Mouse (Mus musculus) small intestine, adult 2 months (tissue): ENCODE measurements around the gene Lmo4. TPM values are rescaled to one million over a fixed set of nuclear protein-coding genes. Genes with fewer than 3 reads are reported as not detected.
A peak's percentile ranks its signal among the peaks of the same experiment; 100 is the strongest.

Experiments used
- H3K27ac ChIP-seq: fragments of 200-500 bp; 2 replicates; pipeline ENCODE4 v1.5.1; 2012; ENCODE audit warnings: low read depth, low read length, control low read depth, inconsistent platforms; ENCODE audit not compliant: insufficient read depth
- H3K27me3 ChIP-seq: fragments of 200-500 bp; 2 replicates; pipeline ENCODE4 v1.6.1; 2012; ENCODE audit warnings: mild to moderate bottlenecking, moderate library complexity, low read length, inconsistent platforms; ENCODE audit not compliant: control insufficient read depth, insufficient read depth
- H3K36me3 ChIP-seq: fragments of 200-500 bp; 2 replicates; pipeline ENCODE4 v1.6.1; 2012; ENCODE audit warnings: mild to moderate bottlenecking, low read length, control low read depth, inconsistent platforms; ENCODE audit not compliant: control insufficient read depth, insufficient read depth
- H3K4me1 ChIP-seq: fragments of 200-500 bp; 2 replicates; pipeline ENCODE4 v1.6.1; 2012; ENCODE audit warnings: low read length, inconsistent platforms, mixed read lengths; ENCODE audit not compliant: control insufficient read depth, insufficient read depth, insufficient read length
- H3K4me3 ChIP-seq: fragments of 200-500 bp; 2 replicates; pipeline ENCODE4 v1.5.1; 2012; ENCODE audit warnings: low read depth, mild to moderate bottlenecking, control low read depth, inconsistent platforms, low read length, moderate library complexity
- CTCF ChIP-seq: fragments of 200-500 bp; IDR thresholded peaks from 2 replicates; pipeline ENCODE4 v1.5.1; 2012; ENCODE audit warnings: low read depth, mild to moderate bottlenecking, control low read depth, inconsistent platforms, low read length, moderate library complexity, mixed read lengths; ENCODE audit not compliant: insufficient replicate concordance, insufficient read length; ENCODE audit errors: extremely low read depth
- POLR2A ChIP-seq: fragments of 200-500 bp; IDR thresholded peaks from 2 replicates; pipeline ENCODE4 v1.6.1; 2012; ENCODE audit warnings: low read depth, mild to moderate bottlenecking, control low read depth, inconsistent platforms, low read length, moderate library complexity
- WGBS: fragments of 180-500 bp; shearing (Covaris S2); methylation state at CpG from one replicate; pipeline ENCODE4 v1.1.7; 2018; 5-methylcytosine and 5-hydroxymethylcytosine counted together
- polyA plus RNA-seq: library from polyadenylated mRNA; depleted of rRNA; stranded (reverse); fragments of >200 nt; gene quantifications from 2 replicates; pipeline ENCODE4 v1.2.3, GENCODE M21; 2012; rRNA removed

Gene Lmo4
- polyA plus RNA-seq: 23.8 and 27.6 TPM in 2 replicates

GRCm38 (mm10) chr3:144204413-144205311 lies at the start of gene Lmo4:
TSS of gene Lmo4 (minus strand) at chr3:144205220.
- TF ChIP-seq POLR2A (peak; percentile 70), CTCF (no peak)
- under 1% methylated on average over 71 of the region's 76 CpGs for WGBS
- peak within 1 kb of the TSS; percentile 92 for H3K4me3 ChIP-seq

GRCm38 (mm10) chr3:144254281-144254680 lies 49.3 kb upstream of the Lmo4 start:
- H3K27me3 ChIP-seq: no peaks in the 10 kb centered on the region
- 93% methylated on average over 5 of the region's 5 CpGs for WGBS

More at GRCm38 (mm10) chr3:144204413-144205311, at the start of gene Lmo4:
- Histone ChIP-seq H3K36me3 (no peaks in the 10 kb centered on the region), H3K27ac (peak within 1 kb of the TSS; percentile 71), H3K27me3 (no peaks in the 10 kb centered on the region), H3K4me1 (peaks cover 5% of the 10 kb centered on the region; the same call in 1 of the 2 replicates)

GRCm38 (mm10) chr3:144253018-144253417 lies 48.0 kb upstream of the Lmo4 start:
- no peak for TF ChIP-seq POLR2A
- no peak for TF ChIP-seq CTCF
- WGBS: 81% methylated on average over 6 of the region's 6 CpGs

More at GRCm38 (mm10) chr3:144254281-144254680, 49.3 kb upstream of the Lmo4 start:
- peaks cover 5% of the 10 kb centered on the region; the same call in 1 of the 2 replicates for H3K4me1 ChIP-seq
- TF ChIP-seq CTCF: no peak
- no peak for TF ChIP-seq POLR2A
- H3K36me3 ChIP-seq: no peaks in the 10 kb centered on the region
- no peak overlapping the region for H3K27ac ChIP-seq
- H3K4me3 ChIP-seq: no peak overlapping the region

GRCm38 (mm10) chr3:144252109-144252508 lies 47.1 kb upstream of the Lmo4 start:
- Histone ChIP-seq H3K27ac (no peak overlapping the region), H3K36me3 (no peaks in the 10 kb centered on the region), H3K4me1 (peaks cover 5% of the 10 kb centered on the region; the same call in 1 of the 2 replicates), H3K4me3 (no peak overlapping the region), H3K27me3 (no peaks in the 10 kb centered on the region)
- TF ChIP-seq POLR2A (no peak), CTCF (no peak)
- whole genome bisulfite sequencing: 71% methylated on average over 4 of the region's 4 CpGs

More at GRCm38 (mm10) chr3:144253018-144253417, 48.0 kb upstream of the Lmo4 start:
- H3K4me3 ChIP-seq: no peak overlapping the region
- peaks cover 5% of the 10 kb centered on the region; the same call in 1 of the 2 replicates for H3K4me1 ChIP-seq
- no peaks in the 10 kb centered on the region for H3K27me3 ChIP-seq
- no peaks in the 10 kb centered on the region for H3K36me3 ChIP-seq
- H3K27ac ChIP-seq: no peak overlapping the region

GRCm38 (mm10) chr3:144242025-144242673 lies 37.1 kb upstream of the Lmo4 start:
- H3K36me3 ChIP-seq: no peaks in the 10 kb centered on the region
- H3K27me3 ChIP-seq: no peaks in the 10 kb centered on the region
- H3K4me3 ChIP-seq: no peak overlapping the region
- TF ChIP-seq CTCF (peak; percentile 87; the same call in 1 of the 2 replicates), POLR2A (no peak)
- WGBS: 25% methylated on average over 15 of the region's 15 CpGs
- no peaks in the 10 kb centered on the region for H3K4me1 ChIP-seq
- no peak overlapping the region for H3K27ac ChIP-seq

- Histone ChIP-seq H3K27me3 (no peaks in the 10 kb centered on the region), H3K4me1 (no peaks in the 10 kb centered on the region), H3K27ac (no peak overlapping the region), H3K36me3 (no peaks in the 10 kb centered on the region), H3K4me3 (no peak overlapping the region)
- 87% methylated on average over 3 of the region's 3 CpGs for WGBS
- TF ChIP-seq CTCF: no peak
- TF ChIP-seq POLR2A: no peak
These were observed 36.1 kb upstream of the Lmo4 start for GRCm38 (mm10) chr3:144241161-144241560.

- no peaks in the 10 kb centered on the region for H3K27me3 ChIP-seq
- H3K27ac ChIP-seq: no peak overlapping the region
- WGBS: 93% methylated on average over 11 of the region's 11 CpGs
- H3K4me3 ChIP-seq: no peak overlapping the region
- H3K36me3 ChIP-seq: no peaks in the 10 kb centered on the region
- no peaks in the 10 kb centered on the region for H3K4me1 ChIP-seq
- TF ChIP-seq POLR2A (no peak), CTCF (no peak)
These were observed 33.5 kb upstream of the Lmo4 start for GRCm38 (mm10) chr3:144238482-144238881.
